Comparison of ENCODE assay signal across 8 mouse cellular contexts in the genomic region with DNA sequence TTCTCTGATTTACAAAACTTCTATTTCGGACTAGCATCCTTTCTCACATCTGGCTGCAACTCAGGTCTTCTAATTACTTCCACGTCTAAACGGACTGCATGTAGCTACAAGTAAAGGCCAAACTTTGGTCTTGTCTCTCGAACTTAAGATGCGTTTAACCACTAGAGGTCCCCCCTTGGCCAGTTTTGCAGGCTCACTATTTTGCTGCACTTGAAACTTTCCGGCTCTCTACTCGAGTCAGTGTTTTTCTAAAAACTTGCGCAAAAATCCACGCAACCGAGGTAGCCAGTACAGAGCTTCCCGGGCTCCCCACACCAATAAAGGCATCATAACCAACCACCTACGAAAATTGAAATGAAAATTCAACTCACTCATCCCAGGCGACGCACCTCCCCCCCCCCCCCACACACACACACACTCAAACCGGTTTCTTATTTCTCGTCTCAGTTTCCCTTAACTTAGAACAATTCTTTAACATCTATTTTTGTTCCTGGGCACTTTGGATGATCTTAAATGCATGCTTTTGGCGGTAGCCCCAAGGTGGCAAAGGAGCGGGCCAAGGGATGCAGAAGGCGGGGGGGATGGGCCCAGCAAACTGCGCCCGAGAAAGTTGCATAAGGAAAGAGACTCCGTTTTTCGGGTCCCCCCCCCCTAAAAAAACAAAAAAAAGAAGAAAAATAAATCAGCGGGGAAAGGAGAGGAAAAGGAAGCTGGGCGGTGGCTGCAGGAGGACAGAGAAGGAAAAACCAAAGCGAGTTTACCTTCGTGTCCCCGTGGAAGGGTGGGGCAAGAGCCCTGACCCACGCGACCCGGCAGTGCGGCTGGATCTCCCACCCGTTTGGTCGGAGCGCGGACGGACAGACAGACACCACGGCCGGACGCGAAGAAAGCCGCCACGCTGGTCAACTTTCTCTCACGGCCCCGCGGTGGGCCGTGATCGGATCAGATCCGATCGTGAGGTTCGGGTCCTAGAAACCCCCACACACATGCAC. TPM values are rescaled to one million over a fixed set of nuclear protein-coding genes. Genes with fewer than 3 reads are reported as not detected.
DNase-seq lines count a peak whose midpoint lies in the region; ATAC-seq lines count a peak whose summit lies in the region.

No protein-coding gene starts in this region.

- peak overlapping the region; percentile 82 for H3K4me2 ChIP-seq in forebrain, embryonic 12.5 days
- H3K4me2 ChIP-seq in heart, embryonic 16.5 days (ENCODE audit: low read depth, low read length) = peak overlapping the region; percentile 86
- H3K4me2 ChIP-seq in liver, embryonic 13.5 days = peak overlapping the region; percentile 88
- peak overlapping the region; percentile 55 for H3K4me2 ChIP-seq in stomach, embryonic 14.5 days (replicated peaks; ENCODE audit: low read depth, low read length)

- H3K9ac ChIP-seq in forebrain, embryonic 12.5 days = peak overlapping the region; percentile 93
- H3K9ac ChIP-seq in heart, embryonic 16.5 days (ENCODE audit: low read length) = peak overlapping the region; percentile 88
- H3K9ac ChIP-seq in liver, embryonic 13.5 days = peak overlapping the region; percentile 72
- peak overlapping the region; percentile 92 for H3K9ac ChIP-seq in stomach, embryonic 14.5 days (replicated peaks; ENCODE audit: low read depth, low read length)

- H3K36me3 ChIP-seq in forebrain, embryonic 12.5 days (replicated peaks) = no peaks in the 10 kb centered on the region; the same call in 1 of the 2 replicates
- no peaks in the 10 kb centered on the region for H3K36me3 ChIP-seq in heart, embryonic 16.5 days (ENCODE audit: control insufficient read depth, insufficient read depth)
- H3K36me3 ChIP-seq in liver, embryonic 13.5 days = no peaks in the 10 kb centered on the region
- H3K36me3 ChIP-seq in stomach, embryonic 14.5 days (ENCODE audit: control insufficient read depth, insufficient read depth, low read length) = no peaks in the 10 kb centered on the region

- peak overlapping the region; percentile 95 for H3K27ac ChIP-seq in forebrain, embryonic 12.5 days
- peak overlapping the region; percentile 90 for H3K27ac ChIP-seq in heart, embryonic 16.5 days (ENCODE audit: low read length)
- peak overlapping the region; percentile 67; the same call in 1 of the 2 replicates for H3K27ac ChIP-seq in liver, embryonic 13.5 days
- peak overlapping the region; percentile 95; the same call in 1 of the 2 replicates for H3K27ac ChIP-seq in stomach, embryonic 14.5 days (ENCODE audit: low read length)

- no peaks in the 10 kb centered on the region for H3K9me3 ChIP-seq in forebrain, embryonic 12.5 days
- no peaks in the 10 kb centered on the region for H3K9me3 ChIP-seq in heart, embryonic 16.5 days (replicated peaks; ENCODE audit: control insufficient read depth, low read length)
- H3K9me3 ChIP-seq in liver, embryonic 13.5 days (replicated peaks) = no peaks in the 10 kb centered on the region
- H3K9me3 ChIP-seq in stomach, embryonic 14.5 days (ENCODE audit: control insufficient read depth, low read depth, low read length) = no peaks in the 10 kb centered on the region

- peak overlapping the region; percentile 89 for H3K4me3 ChIP-seq in forebrain, embryonic 12.5 days (replicated peaks)
- peak overlapping the region; percentile 92 for H3K4me3 ChIP-seq in heart, embryonic 16.5 days (ENCODE audit: low read length)
- H3K4me3 ChIP-seq in liver, embryonic 13.5 days (replicated peaks) = peak overlapping the region; percentile 70
- peak overlapping the region; percentile 71 for H3K4me3 ChIP-seq in stomach, embryonic 14.5 days (ENCODE audit: low read depth, low read length)

- under 1% methylated on average over 51 of the region's 51 CpGs for WGBS in forebrain, embryonic 12.5 days
- WGBS in heart, embryonic 16.5 days = under 1% methylated on average over 51 of the region's 51 CpGs
- under 1% methylated on average over 51 of the region's 51 CpGs for WGBS in liver, embryonic 13.5 days (ENCODE audit: insufficient replicate concordance)
- WGBS in stomach, embryonic 14.5 days = under 1% methylated on average over 51 of the region's 51 CpGs

- peaks cover 24% of the 10 kb centered on the region for H3K4me1 ChIP-seq in forebrain, embryonic 12.5 days
- peaks cover 11% of the 10 kb centered on the region for H3K4me1 ChIP-seq in heart, embryonic 16.5 days (ENCODE audit: control insufficient read depth, insufficient read depth, low read length)
- H3K4me1 ChIP-seq in liver, embryonic 13.5 days (replicated peaks) = peaks cover 11% of the 10 kb centered on the region
- H3K4me1 ChIP-seq in stomach, embryonic 14.5 days (ENCODE audit: control insufficient read depth, insufficient read depth, low read length) = 0 out of 2 replicates have a peak, but pooled peaks cover 4% of the 10 kb centered on the region

- peak; percentile 69 for ATAC-seq in CD4-positive, CD25-positive, alpha-beta regulatory T cell, adult 4 months
- ATAC-seq in forebrain, embryonic 12.5 days (ENCODE audit: low FRiP score) = no peak
- peak; percentile 28; the same call in 1 of the 2 replicates for ATAC-seq in heart, embryonic 16.5 days (replicated peaks; ENCODE audit: extremely low read depth, insufficient read depth, low FRiP score)
- no peak for ATAC-seq in liver, embryonic 13.5 days (ENCODE audit: low read depth)
- peak; percentile 3; the same call in 1 of the 2 replicates for ATAC-seq in stomach, embryonic 14.5 days (ENCODE audit: insufficient number of reproducible peaks, insufficient read depth, low FRiP score, low read depth)

- H3K27me3 ChIP-seq in forebrain, embryonic 12.5 days = no peaks in the 10 kb centered on the region
- no peaks in the 10 kb centered on the region for H3K27me3 ChIP-seq in heart, embryonic 16.5 days (ENCODE audit: control insufficient read depth, insufficient read depth, low read length)
- peaks cover 36% of the 10 kb centered on the region for H3K27me3 ChIP-seq in liver, embryonic 13.5 days
- H3K27me3 ChIP-seq in stomach, embryonic 14.5 days (ENCODE audit: control insufficient read depth, insufficient read depth, low read length) = no peaks in the 10 kb centered on the region

- DNase-seq in c-Kit-positive CD71-negative TER-119-negative erythroid progenitor cells, embryonic 14.5 days (ENCODE audit: low read depth) = peak; percentile 84
- peak; percentile 85 to 92 for DNase-seq in kidney, postnatal 25 days
- DNase-seq in liver, embryonic 13.5 days = peak; percentile 57
- peak; percentile 83 to 89 for DNase-seq in natural killer cell, adult 2 months (ENCODE audit: low spot score in 2 of 2)

RNA-seq across cellular contexts. Expression of a gene that starts 2.5 kb away (rescaled TPM):
- polyA plus RNA-seq in CD4-positive, CD25-positive, alpha-beta regulatory T cell, adult 4 months (2017; shearing (Covaris generic)) = 10 to 100 TPM; 13.4 to 14.9 TPM
- polyA plus RNA-seq in forebrain, embryonic 12.5 days (2016; fragmentation: Nextera tagmentation; extraction: Ambion mirVana) = 22.3 and 24.7 TPM in 2 replicates
- polyA plus RNA-seq in heart, embryonic 16.5 days (2015; fragmentation: Nextera tagmentation; extraction: Ambion mirVana) = 7.5 TPM in 2 replicates
- 1.7 and 2.5 TPM in 2 replicates for polyA plus RNA-seq in liver, embryonic 13.5 days (2015; fragmentation: Nextera tagmentation; extraction: Ambion mirVana)
- polyA plus RNA-seq in stomach, embryonic 14.5 days (2014; fragmentation: Nextera tagmentation; extraction: Ambion mirVana) = 16.3 and 18.4 TPM in 2 replicates

Comparison
In these comparisons a context has a peak if more than half of its experiments do, and no peak if none do; other contexts are left out.
1. ATAC-seq: peak in CD4-positive, CD25-positive, alpha-beta regulatory T cell, adult 4 months (single experiment), heart, embryonic 16.5 days (single experiment) and stomach, embryonic 14.5 days (single experiment); none in forebrain, embryonic 12.5 days (single experiment) and liver, embryonic 13.5 days (single experiment).
2. Peak in every context shown above with its lines, with median percentiles within 50 percentile points of each other: DNase-seq, H3K27ac ChIP-seq, H3K4me2 ChIP-seq, H3K4me3 ChIP-seq and H3K9ac ChIP-seq.